Mouse (Mus musculus) intestine, embryonic 15.5 days (tissue): ENCODE results near the gene Exosc10. TPM values are rescaled to one million over a fixed set of nuclear protein-coding genes. Genes with fewer than 3 reads are reported as not detected.

Experiments used
- ATAC-seq: fragments of 200-750 bp; cut with Nextera tagmentation; 2 replicates; pipeline ENCODE4 v1.8.0; 2017; ENCODE audit warnings: moderate TSS enrichment, moderate library complexity
- H3K27ac ChIP-seq: fragments of 300-500 bp; sonication (generic); 2 replicates; pipeline ENCODE4 v1.5.1; 2015; ENCODE audit warnings: mild to moderate bottlenecking, inconsistent platforms
- H3K27me3 ChIP-seq: fragments of 300-500 bp; sonication (generic); replicated peaks from 2 replicates; pipeline ENCODE4 v1.6.1; 2015; ENCODE audit warnings: inconsistent platforms
- H3K36me3 ChIP-seq: fragments of 300-500 bp; sonication (generic); 2 replicates; pipeline ENCODE4 v1.6.1; 2015; ENCODE audit warnings: inconsistent platforms
- H3K4me1 ChIP-seq: fragments of 300-500 bp; sonication (generic); replicated peaks from 2 replicates; pipeline ENCODE4 v1.6.1; 2015; ENCODE audit warnings: inconsistent platforms
- H3K4me2 ChIP-seq: fragments of 300-500 bp; sonication (generic); replicated peaks from 2 replicates; pipeline ENCODE4 v1.6.1; 2015; ENCODE audit warnings: mild to moderate bottlenecking, inconsistent platforms
- H3K4me3 ChIP-seq: fragments of 300-500 bp; sonication (generic); replicated peaks from 2 replicates; pipeline ENCODE4 v1.5.1; 2015; ENCODE audit warnings: inconsistent platforms
- H3K9ac ChIP-seq: fragments of 300-500 bp; sonication (generic); 2 replicates; pipeline ENCODE4 v1.6.1; 2015; ENCODE audit warnings: inconsistent platforms
- H3K9me3 ChIP-seq: fragments of 300-500 bp; sonication (generic); 2 replicates; pipeline ENCODE4 v1.6.1; 2016; ENCODE audit warnings: inconsistent platforms
- WGBS: fragments of 180-500 bp; shearing (Covaris S2); methylation state at CpG from one replicate; pipeline ENCODE4 v1.1.7; 2015; 5-methylcytosine and 5-hydroxymethylcytosine counted together
- polyA plus RNA-seq: library from polyadenylated mRNA; unstranded; fragments of >200 nt; fragmentation: Nextera tagmentation; extraction: Ambion mirVana; gene quantifications from 2 replicates; pipeline ENCODE4 v1.2.1, GENCODE M21; 2015

Exosc10 gene
- 73.4 and 74.4 TPM in 2 replicates for polyA plus RNA-seq

DNA sequence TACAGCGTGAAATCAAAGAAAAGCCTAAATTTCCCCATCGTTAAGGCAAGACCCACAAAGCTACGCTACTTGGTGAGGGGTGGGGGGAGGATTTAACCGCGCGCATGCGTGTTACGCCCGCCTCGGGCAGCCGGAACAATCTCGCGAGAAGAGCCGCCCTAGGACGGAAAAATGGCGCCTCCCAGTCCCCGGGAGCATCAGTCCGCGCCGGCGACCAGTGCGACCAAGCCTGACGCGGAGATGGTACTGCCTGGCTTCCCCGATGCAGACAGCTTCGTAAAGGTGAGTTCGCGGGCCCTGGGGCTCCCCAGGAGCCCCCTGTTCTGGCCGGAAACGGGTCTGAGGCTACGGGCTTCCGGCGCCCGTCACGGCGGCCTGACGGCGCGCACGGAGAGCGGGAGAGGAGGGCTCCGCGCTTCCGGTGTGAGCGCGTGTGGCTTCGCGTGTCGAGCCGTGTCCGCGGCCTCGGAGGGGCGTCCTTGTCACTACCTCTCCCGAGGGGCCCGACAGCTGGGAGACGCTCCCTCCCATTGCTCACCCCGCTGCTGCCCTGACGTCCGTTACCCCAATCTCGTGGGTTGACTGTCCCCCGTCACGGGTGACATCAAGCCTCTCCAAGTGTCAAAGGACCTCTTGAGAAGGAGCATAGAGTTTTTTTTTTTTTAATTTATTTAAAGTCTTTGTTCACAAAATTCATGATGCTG, at the start of gene Exosc10:
Gene Exosc10, plus strand, starts transcription at position 133 of the 704 bp plus-strand sequence.
- Histone ChIP-seq H3K4me2 (peak within 1 kb of the TSS; percentile 76), H3K9ac (peak within 1 kb of the TSS; percentile 79), H3K36me3 (peaks cover 33% of the 10 kb centered on the region), H3K27me3 (no peaks in the 10 kb centered on the region), H3K4me1 (0 out of 2 replicates have a peak, but pooled peaks cover 2% of the 10 kb centered on the region), H3K4me3 (peak within 1 kb of the TSS; percentile 69), H3K27ac (peak within 1 kb of the TSS; percentile 91), H3K9me3 (no peaks in the 10 kb centered on the region)
- under 1% methylated on average over 62 of the region's 63 CpGs for WGBS
- peak; percentile 97 for ATAC-seq

DNA sequence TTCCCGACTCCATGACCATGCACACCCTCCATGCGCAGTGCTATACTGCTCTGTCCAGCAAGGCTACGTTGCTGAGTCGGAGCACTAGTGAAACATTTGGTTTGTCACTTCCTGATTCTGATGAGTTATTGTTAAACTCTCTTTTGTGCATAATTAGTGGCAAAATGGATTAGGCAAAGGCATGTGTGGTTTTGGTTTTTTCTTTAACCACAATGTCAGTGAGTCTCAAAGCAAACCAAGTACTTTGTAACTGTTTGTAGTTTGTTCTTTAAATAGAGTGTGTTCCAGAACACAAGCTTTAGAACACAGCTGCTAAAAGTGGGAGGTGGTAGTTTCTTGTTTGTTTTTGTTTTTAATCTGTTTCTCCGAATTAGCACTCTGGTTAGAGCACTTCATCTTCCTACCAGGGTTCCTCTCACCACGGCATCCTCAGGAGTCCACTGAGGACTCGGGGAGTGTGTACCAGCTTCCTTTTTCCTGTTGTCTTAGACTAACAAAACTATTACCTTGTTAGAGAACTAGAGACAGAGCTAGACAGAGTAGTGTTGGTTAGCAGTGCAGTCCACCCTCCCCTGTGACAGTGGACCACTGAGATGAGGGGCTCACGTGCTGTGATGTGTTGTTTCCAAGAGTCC, 48.7 kb upstream of the Exosc10 start:
- no peak overlapping the region for H3K9ac ChIP-seq
- no peaks in the 10 kb centered on the region for H3K4me1 ChIP-seq
- H3K4me3 ChIP-seq: no peak overlapping the region
- WGBS: 85% methylated on average over 8 of the region's 8 CpGs
- no peak overlapping the region for H3K4me2 ChIP-seq
- H3K9me3 ChIP-seq: no peaks in the 10 kb centered on the region
- peaks cover 16% of the 10 kb centered on the region for H3K36me3 ChIP-seq
- no peak for ATAC-seq
- no peak overlapping the region for H3K27ac ChIP-seq
- H3K27me3 ChIP-seq: no peaks in the 10 kb centered on the region

DNA sequence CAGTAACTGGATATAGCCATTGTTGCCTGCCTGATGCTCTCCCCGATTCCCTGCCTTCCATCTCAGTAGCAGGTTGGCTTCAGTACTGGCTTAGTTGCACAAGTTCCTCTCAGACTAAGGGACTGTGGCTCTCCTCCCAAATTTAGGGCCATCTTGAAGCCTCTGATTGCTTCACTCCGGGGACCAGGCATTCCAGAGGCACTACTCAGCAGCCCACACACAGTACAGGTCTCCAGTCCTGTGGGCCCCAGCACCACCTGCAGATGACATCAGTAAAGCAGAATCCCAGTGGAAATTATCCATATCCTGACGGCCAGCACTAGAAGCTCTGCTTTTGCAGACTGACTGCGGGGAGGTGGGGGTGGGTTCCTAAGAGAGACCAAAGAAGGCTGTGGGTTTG, 47.5 kb upstream of the Exosc10 start:
- no peaks in the 10 kb centered on the region for H3K27me3 ChIP-seq
- H3K9me3 ChIP-seq: no peaks in the 10 kb centered on the region
- H3K4me3 ChIP-seq: no peak overlapping the region
- H3K36me3 ChIP-seq: peaks cover 19% of the 10 kb centered on the region
- H3K4me2 ChIP-seq: no peak overlapping the region
- no peaks in the 10 kb centered on the region for H3K4me1 ChIP-seq
- no peak for ATAC-seq
- no peak overlapping the region for H3K27ac ChIP-seq
- H3K9ac ChIP-seq: no peak overlapping the region
- 80% methylated on average over 4 of the region's 4 CpGs for WGBS

DNA sequence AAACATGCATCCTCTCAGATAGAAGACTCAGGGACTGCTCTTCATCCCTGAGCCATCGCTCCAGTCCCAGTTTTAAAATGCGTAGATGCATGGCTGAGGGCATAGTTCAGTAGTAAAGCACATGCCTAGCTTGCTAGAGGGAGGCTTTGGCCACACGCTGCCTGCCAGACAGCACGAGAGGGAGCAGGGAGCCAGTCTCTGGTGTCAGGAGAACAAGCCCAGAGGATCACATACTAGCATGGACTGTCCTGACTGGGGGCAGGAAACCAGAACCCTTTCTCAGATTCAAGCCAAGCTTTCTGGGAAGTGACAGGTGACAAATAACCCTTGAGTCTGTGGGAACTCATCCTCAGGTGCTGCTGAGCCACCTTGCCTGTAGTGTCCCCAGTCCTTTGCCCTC, 46.9 kb upstream of the Exosc10 start:
- no peak overlapping the region for H3K4me2 ChIP-seq
- no peak overlapping the region for H3K27ac ChIP-seq
- no peaks in the 10 kb centered on the region for H3K27me3 ChIP-seq
- no peak overlapping the region for H3K9ac ChIP-seq
- H3K36me3 ChIP-seq: peaks cover 19% of the 10 kb centered on the region
- no peaks in the 10 kb centered on the region for H3K4me1 ChIP-seq
- no peaks in the 10 kb centered on the region for H3K9me3 ChIP-seq
- 97% methylated on average over 4 of the region's 4 CpGs for WGBS
- H3K4me3 ChIP-seq: no peak overlapping the region
- ATAC-seq: no peak

DNA sequence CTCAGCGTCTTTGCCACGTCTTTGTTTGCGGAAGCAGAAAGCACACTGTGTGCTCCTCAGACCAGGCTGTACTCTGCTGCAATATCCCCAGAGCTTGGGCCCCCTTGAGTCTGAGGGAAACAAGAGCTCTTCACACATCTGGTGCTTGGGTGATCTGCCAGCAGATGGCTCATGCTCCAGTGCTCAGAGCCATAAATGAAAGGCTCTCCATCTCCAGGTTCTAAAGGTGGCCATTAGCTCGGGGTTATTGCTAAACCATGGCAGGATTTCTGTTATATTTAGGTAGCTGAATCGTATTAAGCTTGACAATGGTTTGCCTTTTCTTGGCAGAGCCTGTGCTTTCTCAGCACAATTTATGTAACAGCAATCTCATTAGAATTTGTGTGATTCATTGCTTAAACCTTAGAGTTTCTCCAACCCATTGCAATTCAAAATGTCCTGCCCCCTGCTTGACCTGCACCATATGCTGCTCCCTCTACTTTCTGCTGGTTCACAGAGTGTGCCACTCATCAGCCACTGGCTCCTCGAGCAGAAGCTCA, 45.1 kb upstream of the Exosc10 start:
- ATAC-seq: no peak
- Histone ChIP-seq H3K4me3 (no peak overlapping the region), H3K4me2 (no peak overlapping the region), H3K9ac (no peak overlapping the region), H3K27me3 (no peaks in the 10 kb centered on the region), H3K36me3 (peaks cover 22% of the 10 kb centered on the region), H3K4me1 (no peaks in the 10 kb centered on the region), H3K27ac (no peak overlapping the region), H3K9me3 (no peaks in the 10 kb centered on the region)
- WGBS: 64% methylated on average over 6 of the region's 6 CpGs

DNA sequence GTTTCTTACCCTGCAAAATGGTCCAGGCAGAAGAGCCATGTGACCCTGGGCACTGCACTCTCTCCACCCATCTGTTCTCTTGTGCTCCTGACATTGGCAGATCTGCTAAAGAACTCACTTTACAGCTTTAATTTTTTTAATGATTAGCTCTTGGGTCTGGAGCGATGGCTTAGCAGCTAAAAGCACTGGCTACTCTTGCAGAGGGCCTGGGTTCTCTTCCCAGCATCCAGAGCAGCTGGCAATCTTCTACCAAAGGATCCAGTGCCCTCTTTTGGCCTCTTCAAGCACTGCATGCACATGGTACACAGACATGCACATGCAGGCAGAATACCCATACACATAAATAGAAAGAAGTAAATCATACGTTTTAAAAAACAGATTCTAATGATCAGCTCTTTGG, 42.9 kb upstream of the Exosc10 start:
- Histone ChIP-seq H3K36me3 (peaks cover 13% of the 10 kb centered on the region; the same call in 1 of the 2 replicates), H3K9ac (no peak overlapping the region), H3K4me1 (no peaks in the 10 kb centered on the region), H3K27ac (no peak overlapping the region), H3K27me3 (no peaks in the 10 kb centered on the region), H3K4me2 (no peak overlapping the region), H3K9me3 (no peaks in the 10 kb centered on the region), H3K4me3 (no peak overlapping the region)
- 91% methylated on average over 2 of the region's 2 CpGs for WGBS
- ATAC-seq: no peak

DNA sequence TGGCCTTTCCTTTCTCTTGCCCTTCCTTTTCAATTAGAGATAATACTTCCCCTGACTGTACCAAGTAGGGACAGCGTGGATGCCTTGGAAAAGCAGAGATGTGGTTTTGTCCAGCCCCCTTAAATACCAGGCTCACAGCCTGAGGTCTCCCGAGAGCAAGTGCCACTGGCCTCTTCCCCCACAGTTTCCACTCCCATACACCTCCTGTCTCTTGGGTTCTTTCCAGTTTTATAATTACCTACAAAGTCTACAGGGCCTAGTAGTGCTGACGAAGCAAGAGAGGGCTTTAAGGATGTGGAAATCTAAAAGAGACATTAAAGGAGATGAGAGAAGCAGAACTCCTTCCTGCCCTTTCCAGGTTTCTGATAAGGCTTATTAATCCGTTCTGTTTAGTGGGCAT, 40.4 kb upstream of the Exosc10 start:
- ATAC-seq: no peak
- Histone ChIP-seq H3K36me3 (peaks cover 19% of the 10 kb centered on the region), H3K4me2 (no peak overlapping the region), H3K9me3 (no peaks in the 10 kb centered on the region), H3K27me3 (no peaks in the 10 kb centered on the region), H3K27ac (no peak overlapping the region), H3K4me3 (no peak overlapping the region), H3K4me1 (no peaks in the 10 kb centered on the region), H3K9ac (no peak overlapping the region)
- 72% methylated on average over 4 of the region's 4 CpGs for WGBS

DNA sequence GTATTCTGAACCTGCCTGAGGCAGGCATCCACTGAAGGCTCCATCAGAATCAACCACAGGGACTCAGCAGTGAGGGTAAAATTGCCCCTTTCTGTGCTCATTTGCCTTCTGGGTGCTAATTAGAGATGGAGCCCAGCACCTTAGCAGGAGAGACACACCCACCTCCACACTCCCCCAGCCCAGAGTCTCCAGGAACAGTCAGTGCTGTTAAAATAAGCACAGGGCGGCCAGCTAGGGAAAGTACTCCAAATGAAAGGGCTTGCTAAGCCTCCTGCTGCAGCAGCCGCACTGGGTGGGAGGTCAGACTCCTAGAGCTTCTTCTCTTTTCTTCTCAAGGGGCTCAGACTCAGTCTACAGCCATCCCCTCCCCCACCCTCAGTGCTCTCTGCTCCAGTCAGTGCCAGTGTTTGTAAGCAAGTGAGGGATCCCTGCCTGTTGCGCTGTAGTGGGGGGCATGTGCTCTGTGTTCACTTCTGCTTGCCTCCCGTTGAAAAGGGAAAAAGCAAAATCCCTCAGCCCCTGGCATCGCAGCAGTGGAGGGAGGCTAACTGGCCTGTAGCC, 39.9 kb upstream of the Exosc10 start:
- H3K9me3 ChIP-seq: no peaks in the 10 kb centered on the region
- no peak overlapping the region for H3K9ac ChIP-seq
- H3K27ac ChIP-seq: no peak overlapping the region
- no peaks in the 10 kb centered on the region for H3K27me3 ChIP-seq
- peaks cover 19% of the 10 kb centered on the region for H3K36me3 ChIP-seq
- ATAC-seq: no peak
- no peak overlapping the region for H3K4me3 ChIP-seq
- no peaks in the 10 kb centered on the region for H3K4me1 ChIP-seq
- H3K4me2 ChIP-seq: no peak overlapping the region
- 51% methylated on average over 5 of the region's 5 CpGs for WGBS

DNA sequence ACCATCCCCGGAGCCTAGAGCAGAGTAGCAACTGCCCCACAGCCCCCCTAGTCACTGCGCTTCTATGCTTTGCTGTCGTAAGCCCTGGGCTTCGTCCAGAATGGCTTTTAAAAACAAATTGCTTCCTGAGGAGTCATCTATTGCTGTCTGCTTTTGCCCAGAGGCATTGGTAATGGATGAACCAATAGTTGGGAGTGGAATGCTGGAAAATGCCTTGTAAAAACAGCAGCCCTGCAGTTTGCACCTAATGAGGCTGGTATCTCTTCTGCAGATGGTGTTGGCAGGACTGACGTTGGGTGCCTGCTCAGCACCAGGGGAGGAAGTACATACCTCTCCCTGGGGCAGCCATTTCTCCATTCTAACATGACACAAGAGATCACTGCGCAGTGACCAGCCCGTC, 34.7 kb upstream of the Exosc10 start:
- no peak overlapping the region for H3K9ac ChIP-seq
- H3K36me3 ChIP-seq: peaks cover 25% of the 10 kb centered on the region
- H3K4me1 ChIP-seq: no peaks in the 10 kb centered on the region
- H3K4me2 ChIP-seq: no peak overlapping the region
- H3K9me3 ChIP-seq: no peaks in the 10 kb centered on the region
- H3K4me3 ChIP-seq: no peak overlapping the region
- ATAC-seq: no peak
- no peak overlapping the region for H3K27ac ChIP-seq
- no peaks in the 10 kb centered on the region for H3K27me3 ChIP-seq
- whole genome bisulfite sequencing: 76% methylated on average over 7 of the region's 7 CpGs

DNA sequence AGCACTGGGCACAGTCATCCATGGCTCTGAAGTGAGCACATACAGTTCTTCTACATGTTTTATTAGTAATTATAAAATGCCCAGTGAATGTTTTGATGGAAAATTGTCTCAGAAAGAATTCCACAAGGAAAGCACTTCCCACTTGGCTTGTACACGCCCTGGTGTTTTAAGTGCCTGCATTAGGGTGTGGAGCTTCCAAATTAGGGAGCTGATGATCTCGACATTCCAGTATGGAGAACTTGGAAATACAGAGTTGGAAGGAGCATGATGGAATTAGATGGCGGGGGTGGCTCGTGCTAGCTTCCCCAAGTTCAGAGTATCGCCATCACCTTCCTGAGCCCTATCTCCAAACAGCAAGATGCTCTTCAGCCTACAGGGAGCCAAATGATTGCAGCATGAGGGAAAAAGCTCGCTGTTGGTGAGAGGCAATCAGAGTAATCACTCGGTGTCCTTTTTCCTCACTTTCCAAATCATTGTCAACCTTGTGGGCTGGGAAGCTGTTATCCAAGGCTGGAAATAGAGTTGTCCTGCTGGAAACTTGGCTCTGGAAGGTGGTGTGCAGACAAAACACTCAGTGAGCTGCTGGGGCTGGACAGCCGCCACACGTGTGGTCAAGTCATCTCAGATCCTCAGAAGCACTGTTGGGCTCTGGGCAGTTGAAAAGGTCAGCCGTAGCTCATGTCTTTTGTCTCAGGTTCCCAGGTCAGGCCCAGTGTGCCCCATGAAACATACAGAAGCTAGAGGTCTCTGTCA, 30.9 kb upstream of the Exosc10 start:
- Histone ChIP-seq H3K9me3 (no peaks in the 10 kb centered on the region), H3K27me3 (no peaks in the 10 kb centered on the region), H3K4me1 (no peaks in the 10 kb centered on the region), H3K36me3 (peaks cover 37% of the 10 kb centered on the region), H3K27ac (no peak overlapping the region), H3K9ac (no peak overlapping the region), H3K4me2 (no peak overlapping the region), H3K4me3 (no peak overlapping the region)
- ATAC-seq: no peak
- WGBS: 92% methylated on average over 10 of the region's 10 CpGs

DNA sequence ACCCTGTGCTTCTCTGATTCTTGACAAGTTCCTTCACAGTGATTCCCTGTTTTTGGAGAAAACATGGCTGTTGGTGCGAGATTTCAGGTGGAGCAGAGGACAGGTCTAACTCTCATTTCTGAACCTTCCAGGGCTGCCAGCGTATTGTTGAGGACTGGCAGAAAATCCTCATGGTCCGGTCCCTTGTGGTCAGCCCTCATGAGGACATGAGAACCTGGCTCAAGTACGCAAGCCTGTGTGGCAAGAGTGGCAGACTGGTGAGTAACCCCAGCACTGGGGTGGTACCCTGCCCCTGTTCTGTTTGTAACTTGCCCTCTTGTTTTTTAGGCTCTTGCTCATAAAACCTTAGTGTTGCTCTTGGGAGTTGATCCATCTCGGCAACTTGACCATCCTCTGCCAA, 27.9 kb upstream of the Exosc10 start:
- no peaks in the 10 kb centered on the region for H3K4me1 ChIP-seq
- ATAC-seq: no peak
- H3K4me2 ChIP-seq: no peak overlapping the region
- no peaks in the 10 kb centered on the region for H3K27me3 ChIP-seq
- H3K4me3 ChIP-seq: no peak overlapping the region
- no peaks in the 10 kb centered on the region for H3K9me3 ChIP-seq
- no peak overlapping the region for H3K27ac ChIP-seq
- 95% methylated on average over 5 of the region's 5 CpGs for WGBS
- no peak overlapping the region for H3K9ac ChIP-seq
- H3K36me3 ChIP-seq: peaks cover 42% of the 10 kb centered on the region

DNA sequence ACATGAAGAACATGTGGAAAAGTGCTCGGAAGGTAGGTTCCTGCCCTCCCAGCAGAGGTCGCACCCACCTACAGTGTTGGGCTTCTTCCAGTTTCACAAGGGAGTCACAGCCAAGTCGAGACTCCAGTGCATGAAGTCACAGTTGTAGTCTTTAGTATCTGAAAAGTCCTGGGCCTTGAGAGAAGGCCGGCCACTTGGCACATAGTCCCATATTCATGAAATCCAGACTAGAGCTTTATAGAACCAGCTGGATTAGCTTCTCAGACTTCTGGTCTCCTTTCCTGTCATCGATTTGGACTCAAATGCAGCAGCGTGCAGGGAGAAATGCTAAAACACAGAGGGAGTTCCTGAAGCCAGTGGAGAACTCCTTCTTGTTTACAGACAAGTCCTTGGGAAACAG, 27.5 kb upstream of the Exosc10 start:
- no peak overlapping the region for H3K4me3 ChIP-seq
- ATAC-seq: no peak
- H3K36me3 ChIP-seq: peaks cover 42% of the 10 kb centered on the region
- H3K9ac ChIP-seq: no peak overlapping the region
- no peaks in the 10 kb centered on the region for H3K9me3 ChIP-seq
- no peaks in the 10 kb centered on the region for H3K4me1 ChIP-seq
- H3K27me3 ChIP-seq: no peaks in the 10 kb centered on the region
- WGBS: 89% methylated on average over 6 of the region's 6 CpGs
- H3K4me2 ChIP-seq: no peak overlapping the region
- no peak overlapping the region for H3K27ac ChIP-seq
